Mouse (Mus musculus) left cerebral cortex, adult 18-20 months (tissue): ENCODE measurements around the gene Pfdn6. TPM values are rescaled to one million over a fixed set of nuclear protein-coding genes. Genes with fewer than 3 reads are reported as not detected.
A peak's percentile ranks its signal among the peaks of the same experiment; 100 is the strongest.
"Not testable (repeated sequence)": the region's sequence is repeated elsewhere in the genome, so short reads cannot be mapped to it uniquely, and the experiment has no call there.

Experiments used
- DNase-seq, 2 experiments: peaks; one replicate each; pipeline ENCODE4 v3.0.0; 2021 to 2022; ENCODE audit warnings: low spot score in 2 of 2, mixed read lengths in 1 of 2
- total RNA-seq, 2 experiments: library from RNA; stranded (reverse); gene quantifications; 2 replicates each; pipeline ENCODE4 v1.2.3; 2021

The Pfdn6 gene
- total RNA-seq, 2 experiments from 2014 or later = 92.3 to 94.0 TPM

DNA sequence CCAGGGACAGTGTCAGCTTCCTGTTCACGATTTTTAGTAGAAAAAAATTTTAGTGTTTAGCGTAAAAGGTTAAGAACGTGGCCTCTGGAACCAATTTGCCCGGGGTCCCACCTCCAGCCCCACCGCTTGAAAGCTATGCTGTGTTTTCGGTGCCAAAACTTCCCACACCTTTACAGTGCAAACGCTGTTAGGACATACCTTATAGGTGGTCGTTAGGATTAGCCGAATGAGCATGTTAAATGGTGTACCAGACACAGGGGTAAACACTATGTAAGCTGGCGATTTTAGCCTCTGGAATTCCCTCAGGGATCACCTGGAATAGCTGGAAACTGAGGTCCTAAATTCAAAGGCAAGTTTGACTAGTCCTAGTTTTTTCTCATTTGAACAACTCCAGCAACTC lies 16.2 kb upstream of the Pfdn6 start:
- no peak for DNase-seq

DNA sequence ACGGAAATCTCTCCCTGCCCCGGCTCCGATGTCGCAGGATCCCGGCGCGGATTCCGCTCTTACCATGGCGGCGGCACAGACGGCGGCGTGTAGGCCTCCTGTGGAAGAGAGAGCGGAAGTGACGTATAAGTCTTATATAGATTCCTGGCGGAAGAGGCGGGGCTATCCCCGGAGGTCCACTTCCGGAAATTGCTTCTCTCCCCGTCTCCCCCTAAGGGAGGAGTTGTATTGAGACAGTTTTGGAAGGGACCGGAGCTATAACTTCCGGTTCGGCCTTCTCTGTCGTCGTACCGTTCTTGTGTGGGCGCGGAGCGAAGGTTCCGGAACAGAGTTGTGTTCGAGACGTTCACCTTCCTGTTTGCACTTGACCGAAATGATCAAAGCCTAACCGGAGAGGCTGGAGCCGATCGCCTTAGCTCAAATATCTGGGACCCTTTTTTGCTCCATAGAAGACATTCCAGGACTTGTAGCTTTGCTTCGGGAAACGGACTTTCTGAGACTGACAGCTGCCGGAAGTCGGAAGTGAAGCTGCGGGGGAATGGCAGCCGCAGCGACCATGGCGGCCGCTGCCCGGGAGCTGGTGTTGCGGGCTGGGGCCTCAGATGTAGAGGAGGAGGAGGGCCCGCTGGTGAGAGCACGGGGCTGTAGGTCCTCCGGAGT lies 15.5 kb upstream of the Pfdn6 start, which contains the start of the genes Vps52 and Rps18:
Gene Vps52, plus strand, starts transcription at position 258 of the 660 bp plus-strand sequence.
Gene Rps18, minus strand, starts transcription at position 447 of the 660 bp plus-strand sequence.
- peak; percentile 96 for DNase-seq

DNA sequence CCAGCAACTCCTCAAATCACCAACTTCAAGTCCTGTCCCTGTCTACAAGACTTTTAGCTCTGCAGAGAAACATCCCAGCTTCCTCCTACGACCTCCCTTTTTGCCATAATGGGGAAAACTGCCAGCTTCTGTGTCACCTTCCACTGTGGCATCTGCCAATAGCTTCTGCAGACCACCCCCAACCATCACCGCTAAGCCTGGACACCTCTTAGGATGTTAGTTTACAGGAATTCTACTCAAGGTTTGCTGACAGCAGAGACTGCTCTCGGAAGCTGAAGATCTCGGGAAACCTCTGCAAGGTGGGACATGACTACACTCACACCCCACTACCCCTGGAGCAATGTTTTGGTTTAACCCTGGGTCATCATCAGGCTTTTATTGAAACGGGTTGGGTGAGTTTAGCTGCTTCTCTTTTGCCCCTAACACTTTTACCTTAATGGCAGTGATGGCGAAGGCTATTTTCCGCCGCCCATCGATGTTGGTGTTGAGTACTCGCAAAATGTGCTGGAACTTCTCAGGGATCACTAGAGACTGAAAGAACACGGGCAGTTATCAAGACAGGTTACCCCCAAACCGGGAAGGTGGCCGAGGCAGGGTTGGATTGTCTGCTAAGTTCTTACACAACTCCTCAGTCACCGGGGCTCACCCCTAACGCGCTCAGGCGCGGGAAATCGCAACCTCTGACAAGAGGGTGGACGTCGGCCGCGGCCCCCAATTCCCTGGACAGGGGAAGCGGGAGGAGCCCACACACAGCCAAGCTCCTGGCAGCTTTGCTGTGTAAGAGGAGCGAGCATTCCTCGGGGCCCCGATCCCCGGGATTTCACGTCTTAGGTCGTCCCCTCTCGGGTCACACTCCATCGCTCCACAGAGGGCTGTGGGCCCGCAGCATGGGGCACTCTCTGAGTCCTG lies 14.8 kb upstream of the Pfdn6 start:
- no peak for DNase-seq

DNA sequence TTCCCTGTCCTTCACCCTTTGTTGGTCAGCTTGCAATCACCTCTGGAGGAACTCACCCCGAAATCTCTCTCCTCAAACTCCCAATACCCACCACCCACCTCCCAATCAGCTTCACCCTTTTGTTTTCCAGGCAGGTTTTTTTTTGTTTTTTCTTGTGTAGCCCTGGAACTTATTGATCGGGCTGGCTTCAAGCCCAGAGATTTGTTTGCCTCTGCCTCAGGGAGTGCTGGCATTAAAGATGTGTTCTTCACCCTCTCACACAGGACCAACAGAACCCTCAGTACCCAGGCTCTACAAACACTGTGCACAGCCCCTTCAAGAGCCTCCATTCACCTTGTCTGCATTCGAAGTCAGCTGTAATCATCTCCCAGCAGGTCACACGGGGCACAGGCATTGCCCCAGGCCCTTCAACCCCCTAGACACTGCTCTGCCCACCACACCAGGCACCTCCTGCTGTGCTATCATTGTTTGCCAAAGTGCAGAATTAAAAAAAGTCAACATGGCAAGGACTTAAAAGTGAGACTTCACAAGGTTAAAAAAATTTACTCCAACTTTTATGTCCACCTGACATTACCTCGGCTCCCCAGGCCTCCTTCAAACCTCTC lies 13.9 kb upstream of the Pfdn6 start:
- no peak for DNase-seq

DNA sequence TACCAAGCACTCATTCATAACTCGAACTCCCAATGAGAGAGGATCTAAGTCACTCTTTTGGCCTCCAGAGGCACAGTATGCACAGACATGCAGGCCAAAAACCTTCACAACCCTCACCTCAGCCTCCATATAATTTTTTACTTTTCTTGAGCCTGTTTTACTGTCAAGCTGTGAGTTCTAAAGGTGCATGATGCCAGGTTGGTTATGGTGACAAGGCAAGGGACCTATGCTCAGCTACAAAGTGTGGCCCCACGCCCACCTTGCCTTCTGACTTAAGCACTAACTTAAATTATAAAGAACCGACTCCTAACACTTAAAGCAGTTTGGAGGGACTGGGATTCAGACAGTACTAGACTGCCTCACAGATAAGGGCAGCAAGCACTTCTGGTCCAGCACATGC lies 13.2 kb upstream of the Pfdn6 start:
- no peak for DNase-seq

DNA sequence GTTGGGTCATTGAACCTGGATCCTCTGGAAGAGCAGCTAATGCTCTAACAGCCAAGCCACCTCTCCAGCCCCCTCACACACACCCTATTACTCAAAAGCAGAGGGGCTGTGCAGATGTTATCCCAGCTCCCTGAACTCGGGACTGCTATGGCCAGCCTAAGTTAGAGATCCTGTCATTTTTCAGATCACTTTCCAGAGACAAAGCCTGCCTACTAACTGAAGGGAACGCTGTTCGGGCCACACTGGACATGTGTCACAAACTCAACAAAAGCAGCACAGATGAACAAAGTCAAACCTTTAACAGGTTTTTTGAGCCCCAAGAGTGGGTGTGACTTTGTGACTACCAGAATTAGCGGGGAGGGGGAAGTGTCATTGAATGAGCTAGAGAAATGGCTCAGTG lies 12.7 kb upstream of the Pfdn6 start:
- no peak for DNase-seq

DNA sequence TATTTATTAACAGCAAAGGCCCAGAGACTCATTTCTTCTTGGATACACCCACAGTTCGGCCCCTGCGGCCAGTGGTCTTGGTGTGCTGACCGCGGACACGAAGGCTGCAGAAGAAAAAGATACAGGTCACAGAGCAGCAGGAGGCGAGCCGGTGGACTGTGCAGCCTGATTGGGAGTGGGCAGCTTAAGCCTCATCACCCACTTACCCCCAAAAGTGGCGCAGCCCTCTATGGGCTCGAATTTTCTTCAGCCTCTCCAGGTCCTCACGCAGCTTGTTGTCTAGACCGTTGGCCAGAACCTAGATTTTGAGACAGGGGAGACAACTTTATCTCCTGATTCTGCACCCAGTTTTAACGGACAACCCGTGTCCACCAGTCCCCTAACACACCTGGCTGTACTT lies 11.9 kb upstream of the Pfdn6 start:
- not testable (repeated sequence) for DNase-seq

DNA sequence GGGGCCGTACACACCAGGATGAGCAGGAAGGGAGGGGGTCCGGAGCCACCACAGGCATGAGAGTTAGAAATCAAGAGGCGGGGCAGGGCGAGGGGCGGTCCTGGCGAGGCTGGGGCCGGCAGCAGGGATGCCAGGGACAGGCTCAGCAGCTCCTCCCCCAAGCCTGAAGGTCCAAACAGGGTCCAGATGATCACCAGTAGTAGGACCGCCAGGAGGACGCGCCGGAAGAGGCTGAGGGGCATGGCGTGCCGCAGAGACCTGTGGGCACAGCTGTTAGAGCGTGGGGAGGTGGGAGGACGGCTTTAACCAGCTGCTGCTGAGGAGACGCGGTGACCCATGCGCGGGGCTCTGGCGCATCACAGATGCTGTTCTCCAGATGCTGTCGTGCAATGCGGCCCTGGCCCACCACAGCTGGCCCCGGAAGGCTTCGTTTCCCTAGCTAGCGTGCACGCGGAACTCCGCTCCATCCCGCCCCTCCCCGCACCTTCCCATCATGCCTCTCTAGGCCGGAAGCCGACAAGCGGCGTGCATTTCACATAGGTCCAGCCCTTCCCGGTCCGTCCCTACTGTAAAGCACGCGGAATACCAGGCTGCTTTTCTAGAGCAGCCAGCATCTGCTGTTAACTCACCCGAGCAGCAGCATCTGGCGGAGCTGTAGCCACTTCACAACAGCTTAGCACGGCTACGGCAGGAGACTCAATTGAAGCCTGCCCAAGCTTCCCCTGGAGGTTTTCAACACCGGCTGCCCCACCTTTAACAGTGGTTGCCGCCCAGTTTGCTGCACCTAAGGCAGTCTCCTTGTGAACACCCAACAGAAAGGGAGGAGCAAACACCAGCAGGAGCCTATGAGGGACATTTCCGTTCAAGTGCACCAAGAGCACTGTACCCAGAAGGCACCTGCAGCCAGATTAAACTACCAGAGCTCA lies 11.1 kb upstream of the Pfdn6 start, which contains the start of gene B3galt4:
Gene B3galt4, minus strand, starts transcription at position 468 of the 926 bp plus-strand sequence.
- peak; percentile 75 to 81 for DNase-seq

DNA sequence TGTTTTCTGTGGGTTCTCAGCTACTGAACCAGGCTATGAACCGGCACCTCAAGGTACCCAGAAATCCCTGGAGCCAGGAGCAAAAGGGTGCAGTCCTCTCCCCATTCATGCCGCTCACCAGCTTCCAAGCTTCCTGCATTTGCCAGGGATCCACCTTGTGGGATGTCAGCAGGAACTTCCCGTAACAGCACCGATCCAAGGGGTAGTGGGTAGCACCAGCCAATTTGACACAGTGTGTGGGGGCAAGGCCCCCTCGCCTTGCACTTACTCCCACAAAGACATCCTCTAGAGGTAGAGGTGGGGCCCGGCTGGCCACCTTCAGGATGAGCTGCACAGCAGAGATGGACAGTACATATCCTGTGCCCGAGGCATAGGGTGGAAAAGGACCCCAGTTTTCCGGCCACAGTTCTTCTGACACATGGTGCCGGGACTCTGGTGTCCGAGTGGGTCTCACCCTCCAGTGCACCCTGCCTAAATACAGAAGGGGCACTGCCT lies 10.0 kb upstream of the Pfdn6 start:
- no peak for DNase-seq

DNA sequence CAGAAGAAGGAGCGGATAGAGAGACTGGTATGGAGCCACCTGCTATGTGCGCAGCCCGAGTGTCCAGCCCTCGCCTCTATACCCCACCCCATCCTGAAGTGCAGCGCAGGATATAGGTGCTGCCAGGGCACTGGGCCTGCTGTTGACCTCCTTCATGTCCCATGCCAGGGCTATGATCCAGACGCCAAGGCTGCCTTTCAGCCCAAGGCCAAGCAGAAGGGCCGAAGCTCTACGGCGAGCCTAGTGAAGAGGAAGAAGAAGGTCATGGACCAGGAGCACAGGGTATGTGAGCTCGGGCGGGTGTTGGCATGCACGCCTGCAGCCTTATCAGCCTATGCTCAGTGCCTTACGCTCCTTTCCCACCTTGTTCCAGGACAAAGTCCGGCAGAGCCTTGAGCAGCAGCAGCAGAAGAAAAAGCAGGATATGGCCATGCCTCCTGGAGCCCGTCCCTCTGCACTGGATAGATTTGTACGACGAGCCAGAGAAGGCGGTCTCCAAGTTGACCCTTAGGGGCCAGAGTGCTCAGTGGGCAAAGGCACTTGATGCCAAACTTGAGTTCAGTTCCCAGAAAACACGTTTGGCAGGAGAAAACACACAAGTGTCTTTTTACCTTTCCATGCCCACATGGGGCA lies 8.9 kb upstream of the Pfdn6 start:
- no peak for DNase-seq

DNA sequence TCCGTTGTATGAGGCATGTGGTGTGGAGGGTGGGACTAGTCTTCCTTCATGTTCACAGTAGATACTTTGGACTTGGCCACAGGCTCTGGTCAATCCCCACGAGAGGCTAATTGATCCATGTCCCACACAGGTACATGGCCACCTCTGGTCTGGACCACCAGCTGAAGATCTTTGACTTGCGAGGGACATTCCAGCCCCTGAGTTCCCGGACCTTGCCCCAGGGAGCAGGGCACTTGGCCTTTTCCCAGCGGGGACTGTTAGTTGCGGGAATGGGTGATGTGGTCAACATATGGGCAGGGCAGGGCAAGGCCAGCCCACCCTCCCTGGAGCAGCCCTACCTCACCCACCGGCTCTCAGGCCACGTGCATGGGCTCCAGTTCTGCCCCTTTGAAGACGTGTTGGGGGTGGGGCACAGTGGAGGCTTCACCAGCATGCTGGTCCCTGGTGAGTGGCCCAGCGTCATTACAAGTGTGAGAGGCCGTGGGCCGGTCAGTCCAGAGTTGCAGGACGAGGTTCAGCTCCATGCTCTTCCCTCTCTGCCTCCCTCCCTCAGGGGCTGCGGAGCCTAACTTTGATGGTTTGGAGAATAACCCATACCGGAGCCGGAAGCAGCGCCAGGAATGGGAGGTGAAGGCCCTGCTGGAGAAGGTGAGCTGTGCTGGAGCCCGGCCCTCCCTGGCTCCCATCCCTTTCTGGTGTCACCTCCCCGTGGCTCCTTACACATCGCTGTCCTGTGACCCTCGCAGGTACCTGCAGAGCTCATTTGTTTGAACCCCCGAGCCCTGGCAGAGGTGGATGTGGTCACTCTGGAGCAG lies 8.2 kb upstream of the Pfdn6 start:
- no peak for DNase-seq

DNA sequence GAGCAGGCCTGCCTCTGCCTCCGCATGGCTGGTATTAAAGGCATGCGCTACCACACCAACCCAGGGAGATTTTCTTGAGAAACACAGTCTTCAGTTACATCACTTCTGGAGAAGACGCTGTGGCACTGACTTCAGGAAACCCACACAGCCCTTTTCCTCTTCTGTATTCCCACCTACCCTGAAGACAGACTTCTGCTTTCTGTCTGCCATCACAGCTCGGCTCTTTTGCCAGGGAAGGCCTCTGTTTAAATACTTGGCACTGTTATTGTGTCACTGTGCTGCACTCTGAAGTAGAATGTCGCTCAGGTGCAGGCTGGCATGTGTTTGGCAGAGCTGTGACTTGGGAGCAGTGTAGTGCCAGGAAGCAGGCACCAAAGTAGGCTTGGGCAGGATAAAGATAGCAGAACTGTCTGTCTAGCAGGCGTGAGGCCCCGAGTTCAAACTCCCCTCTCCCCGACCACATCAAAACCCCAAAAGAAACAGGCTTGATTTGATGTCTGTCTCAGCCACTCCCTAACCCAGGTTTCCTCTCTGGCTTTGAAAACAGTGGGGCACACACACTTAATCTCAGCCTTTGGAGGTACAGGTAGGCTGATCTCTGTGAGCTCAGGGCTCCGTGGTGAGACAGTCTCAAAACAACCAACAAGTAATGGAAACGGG lies 7.4 kb upstream of the Pfdn6 start:
- no peak for DNase-seq

DNA sequence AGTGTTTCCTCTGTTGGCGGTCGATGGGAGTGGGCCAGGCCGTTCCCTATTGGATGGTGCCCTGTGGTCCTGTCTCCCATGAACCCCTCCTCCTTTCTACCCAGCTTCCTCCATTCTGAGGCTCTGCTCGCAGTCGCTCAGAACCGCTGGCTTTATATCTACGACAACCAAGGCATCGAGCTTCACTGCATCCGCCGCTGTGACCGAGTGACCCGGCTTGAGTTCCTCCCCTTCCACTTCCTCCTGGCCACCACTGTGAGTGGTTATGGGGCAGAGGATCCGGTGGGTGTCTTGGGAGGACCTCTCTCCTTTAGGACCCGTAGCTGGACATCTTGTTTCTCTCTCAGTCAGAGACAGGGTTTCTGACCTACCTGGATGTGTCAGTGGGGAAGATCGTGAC lies 3.3 kb upstream of the Pfdn6 start:
- DNase-seq = no peak

DNA sequence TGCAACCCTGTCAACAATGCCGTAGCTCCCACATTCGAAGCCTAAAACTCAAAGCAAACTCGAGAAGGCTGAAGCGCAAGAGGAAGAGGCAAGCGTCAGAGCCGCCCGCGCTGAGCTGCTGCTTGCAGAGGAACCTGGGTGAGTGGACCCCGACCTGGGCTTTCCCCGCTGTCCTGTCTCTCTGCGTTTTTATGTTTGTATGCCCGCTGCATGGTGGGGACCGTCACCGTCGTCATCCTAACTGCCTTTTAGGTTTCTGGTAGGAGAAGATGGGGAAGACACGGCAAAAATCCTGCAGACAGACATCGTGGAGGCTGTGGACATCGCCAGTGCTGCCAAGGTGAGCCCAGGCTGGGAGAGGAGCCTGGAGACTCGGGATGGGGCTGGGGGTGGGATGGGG lies 1.2 kb upstream of the Pfdn6 start:
- no peak for DNase-seq

DNA sequence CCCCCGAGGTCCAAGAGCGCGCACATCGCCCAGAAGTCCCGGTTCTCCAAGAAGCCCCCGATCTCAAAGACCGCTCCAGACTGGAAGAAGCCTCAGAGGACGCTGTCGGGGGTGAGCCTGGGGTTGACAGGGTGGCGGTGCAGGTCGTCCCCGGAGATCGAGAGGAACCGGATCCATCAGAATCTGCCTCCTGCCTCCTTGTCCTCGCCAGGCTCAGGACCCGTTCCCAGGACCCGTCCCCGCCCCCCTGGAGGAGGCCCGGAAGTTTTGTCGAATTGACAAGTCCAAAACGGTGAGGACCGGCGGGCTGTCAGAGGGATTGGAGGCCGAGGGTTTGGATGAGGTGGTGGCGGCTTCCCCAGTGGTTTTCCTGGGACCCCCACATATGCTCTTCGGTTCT lies 838 bp upstream of the Pfdn6 start:
- DNase-seq = no peak

DNA sequence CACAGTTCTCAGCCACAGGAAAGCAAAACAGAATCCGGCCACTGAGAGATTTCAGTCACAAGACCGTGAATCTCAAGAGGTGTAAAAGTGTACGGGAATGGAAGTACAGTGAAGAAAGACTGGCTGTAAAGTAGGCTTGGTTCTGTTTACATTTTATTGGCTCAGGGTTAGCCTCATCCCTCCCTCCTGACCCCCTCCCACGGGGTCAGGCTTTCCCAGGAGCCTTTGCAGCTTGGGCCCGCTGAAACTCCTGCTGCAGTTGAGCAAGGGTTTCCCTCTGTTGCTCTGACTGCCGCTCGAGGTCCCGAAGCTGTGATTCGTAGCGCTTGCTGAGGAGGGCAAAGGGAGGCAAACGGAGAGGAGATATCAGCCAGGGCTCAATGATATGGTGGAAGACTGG lies 1.4 kb downstream of the Pfdn6 start:
- DNase-seq = no peak

DNA sequence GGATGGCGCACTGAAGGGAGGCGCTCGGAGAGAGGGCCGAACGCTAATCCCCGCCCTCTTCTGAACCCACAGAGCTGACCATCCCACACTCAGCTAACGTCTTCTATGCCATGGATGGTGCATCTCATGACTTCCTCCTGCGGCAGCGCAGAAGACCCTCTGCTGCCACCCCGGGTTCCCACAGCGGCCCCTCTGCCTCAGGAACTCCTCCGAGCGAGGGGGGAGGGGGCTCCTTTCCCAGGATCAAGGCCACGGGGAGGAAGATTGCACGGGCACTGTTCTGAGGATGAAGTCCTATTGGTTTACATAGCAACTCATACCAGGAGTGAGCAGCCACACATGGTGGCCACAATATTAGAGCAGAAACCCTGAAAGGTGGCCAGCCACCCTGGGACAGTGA lies 3.1 kb downstream of the Pfdn6 start:
- no peak for DNase-seq

DNA sequence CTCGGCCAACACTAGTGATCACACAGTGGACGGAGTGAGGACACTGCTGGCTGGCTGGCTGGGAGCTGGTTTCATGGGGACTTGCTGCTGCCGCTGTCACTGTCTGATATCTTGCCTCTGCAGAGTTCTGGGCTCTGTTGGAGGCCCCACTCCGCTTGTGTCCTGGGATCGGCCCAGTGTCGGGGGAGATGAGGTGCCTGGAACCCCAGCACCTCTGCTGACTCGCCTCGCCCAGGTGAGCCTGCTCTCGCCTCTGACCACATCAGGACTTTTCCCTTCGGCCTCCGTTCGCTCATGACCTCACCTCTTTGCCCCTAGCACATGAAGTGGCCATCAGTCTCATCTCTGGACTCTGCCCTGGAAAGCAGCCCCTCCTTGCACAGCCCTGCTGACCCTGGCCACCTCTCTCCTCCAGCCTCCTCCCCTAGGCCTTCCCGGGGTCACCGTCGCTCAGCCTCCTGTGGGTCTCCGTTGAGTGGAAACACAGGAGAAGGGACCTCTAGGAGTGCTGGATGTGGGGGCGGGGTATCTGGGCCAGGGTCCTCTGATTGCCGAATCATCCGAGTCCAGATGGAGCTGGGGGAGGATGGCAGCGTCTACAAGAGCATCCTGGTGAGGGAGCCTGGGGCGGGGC lies 4.6 kb downstream of the Pfdn6 start:
- no peak for DNase-seq
